Mouse (Mus musculus) layer of hippocampus, adult 9-10 months (tissue): Measurements from ENCODE around the gene Ahctf1.

ENCODE experiments used
- DNase-seq: peaks from one replicate; pipeline ENCODE4 v3.0.0; 2022; ENCODE audit warnings: low spot score

Ahctf1 gene

DNA sequence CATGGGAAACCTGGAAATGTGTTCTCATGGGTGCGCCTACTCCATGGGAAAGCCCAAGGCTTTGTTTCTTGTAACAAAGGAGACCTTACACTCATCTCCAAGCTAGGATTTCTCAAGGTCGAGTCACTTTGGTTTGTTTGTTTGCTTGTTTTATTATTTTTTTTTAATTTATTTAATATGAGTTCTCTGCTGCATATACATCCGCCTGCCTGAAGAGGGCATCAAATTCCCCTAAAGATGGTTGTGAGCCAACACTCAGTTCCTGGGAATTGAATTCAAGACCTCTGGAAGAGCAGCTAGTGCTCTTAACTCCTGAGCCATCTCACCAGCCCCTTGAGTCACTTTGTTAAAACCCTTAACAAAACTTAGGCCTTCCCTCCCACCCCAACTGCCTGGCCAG, 90.1 kb downstream of the Ahctf1 start:
- no peak for DNase-seq

- DNase-seq = no peak
These were observed 90.8 kb downstream of the Ahctf1 start for GRCm38 (mm10) chr1:179712658-179713057.

- no peak for DNase-seq
These were observed 92.7 kb downstream of the Ahctf1 start for GRCm38 (mm10) chr1:179710739-179711138.

DNA sequence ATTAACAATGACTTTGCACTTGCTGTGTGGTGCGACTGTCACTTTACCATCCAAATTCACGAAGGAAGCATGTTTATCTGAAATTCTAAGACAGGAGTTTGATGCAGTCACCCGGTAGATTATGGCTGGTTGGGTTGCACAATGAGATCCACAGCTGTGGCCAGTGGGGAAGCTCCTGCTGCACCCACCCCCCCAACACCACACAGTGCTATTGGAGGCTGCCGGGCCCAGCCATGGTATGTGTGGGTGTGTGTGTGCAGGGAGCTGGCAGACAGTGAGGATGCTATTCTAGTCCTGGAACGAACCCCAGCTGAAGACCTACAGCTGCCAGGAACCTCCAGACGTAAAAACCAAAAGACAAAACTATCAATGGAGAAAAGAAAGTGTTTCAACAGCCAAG, 94.1 kb downstream of the Ahctf1 start:
- DNase-seq = peak; percentile 68

DNA sequence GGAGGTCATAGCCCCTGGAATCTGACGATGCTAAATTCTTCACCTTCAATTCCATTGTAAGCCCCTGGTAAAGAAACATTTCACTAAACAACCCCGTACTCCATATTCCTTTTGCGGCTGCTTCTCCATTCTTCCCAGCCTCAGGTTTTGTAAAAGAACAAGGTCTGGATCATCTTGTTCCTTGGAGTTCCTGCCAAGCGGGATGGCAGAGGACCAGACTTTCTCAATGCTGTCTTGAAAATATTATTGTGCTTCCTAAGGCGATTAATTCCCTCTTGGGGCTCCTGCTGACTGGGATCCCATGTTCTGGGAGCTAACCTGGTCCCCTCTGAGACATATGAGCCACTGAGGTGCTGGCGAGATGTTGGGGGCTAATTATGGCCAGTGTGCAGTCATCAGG, 98.3 kb downstream of the Ahctf1 start:
- DNase-seq = peak; percentile 15

DNA sequence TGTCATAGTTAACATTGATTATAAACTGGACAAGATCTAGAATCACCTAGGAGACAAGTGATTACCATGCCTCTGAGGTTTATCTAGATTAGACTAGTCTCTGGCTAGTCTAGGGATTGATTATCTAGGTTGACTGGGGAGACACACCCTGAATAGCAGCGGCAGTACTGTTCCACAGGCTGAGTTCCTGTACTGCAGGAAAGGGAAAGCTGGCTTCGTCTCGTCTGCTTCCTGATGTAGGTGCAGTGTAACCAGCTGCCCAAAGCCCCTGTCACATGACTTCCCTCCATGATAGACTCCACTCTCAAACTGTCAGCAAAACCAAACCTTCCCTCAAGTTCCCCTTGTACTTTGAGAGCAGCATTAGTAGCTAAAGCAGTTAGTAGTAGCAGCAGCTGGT, 99.3 kb downstream of the Ahctf1 start:
- no peak for DNase-seq
